Mouse (Mus musculus) intestine, embryonic 16.5 days (tissue): Measurements from ENCODE around the gene Rab4a. TPM values are rescaled to one million over a fixed set of nuclear protein-coding genes. Genes with fewer than 3 reads are reported as not detected.

Source experiments
- ATAC-seq: fragments of 200-750 bp; cut with Nextera tagmentation; 2 replicates; pipeline ENCODE4 v1.8.0; 2017; ENCODE audit warnings: moderate TSS enrichment, moderate library complexity
- H3K27ac ChIP-seq: fragments of 300-500 bp; sonication (generic); 2 replicates; pipeline ENCODE4 v1.5.1; 2014; ENCODE audit warnings: mild to moderate bottlenecking, low read length
- H3K27me3 ChIP-seq: fragments of 300-500 bp; sonication (generic); replicated peaks from 2 replicates; pipeline ENCODE4 v1.6.1; 2014; ENCODE audit warnings: low read length, control low read depth, mixed read lengths; ENCODE audit not compliant: control insufficient read depth, insufficient read depth
- H3K36me3 ChIP-seq: fragments of 300-500 bp; sonication (generic); 2 replicates; pipeline ENCODE4 v1.6.1; 2014; ENCODE audit warnings: low read length, control low read depth; ENCODE audit not compliant: control insufficient read depth, insufficient read depth
- H3K4me1 ChIP-seq: fragments of 300-500 bp; sonication (generic); 2 replicates; pipeline ENCODE4 v1.6.1; 2014; ENCODE audit warnings: low read length, control low read depth, mixed read lengths; ENCODE audit not compliant: control insufficient read depth, insufficient read depth
- H3K4me2 ChIP-seq: fragments of 300-500 bp; sonication (generic); 2 replicates; pipeline ENCODE4 v1.6.1; 2014; ENCODE audit warnings: low read depth, low read length, control low read depth
- H3K4me3 ChIP-seq: fragments of 300-500 bp; sonication (generic); 2 replicates; pipeline ENCODE4 v1.5.1; 2014; ENCODE audit warnings: mild to moderate bottlenecking, low read length
- H3K9ac ChIP-seq: fragments of 300-500 bp; sonication (generic); 2 replicates; pipeline ENCODE4 v1.6.1; 2014; ENCODE audit warnings: low read depth, low read length
- H3K9me3 ChIP-seq: fragments of 300-500 bp; sonication (generic); 2 replicates; pipeline ENCODE4 v1.6.1; 2016; ENCODE audit warnings: low read length, control low read depth; ENCODE audit not compliant: control insufficient read depth
- WGBS: fragments of 180-500 bp; shearing (Covaris S2); extraction: QIAGEN DNeasy Blood & Tissue Kit; methylation state at CpG from one replicate; pipeline ENCODE4 v1.1.7; 2014; 5-methylcytosine and 5-hydroxymethylcytosine counted together
- polyA plus RNA-seq: library from polyadenylated mRNA; unstranded; fragments of >200 nt; fragmentation: Nextera tagmentation; extraction: Ambion mirVana; gene quantifications from 2 replicates; pipeline ENCODE4 v1.2.1, GENCODE M21; 2015

Rab4a gene
- polyA plus RNA-seq, 1 experiment from 2014 or later, result 66.9 TPM

DNA sequence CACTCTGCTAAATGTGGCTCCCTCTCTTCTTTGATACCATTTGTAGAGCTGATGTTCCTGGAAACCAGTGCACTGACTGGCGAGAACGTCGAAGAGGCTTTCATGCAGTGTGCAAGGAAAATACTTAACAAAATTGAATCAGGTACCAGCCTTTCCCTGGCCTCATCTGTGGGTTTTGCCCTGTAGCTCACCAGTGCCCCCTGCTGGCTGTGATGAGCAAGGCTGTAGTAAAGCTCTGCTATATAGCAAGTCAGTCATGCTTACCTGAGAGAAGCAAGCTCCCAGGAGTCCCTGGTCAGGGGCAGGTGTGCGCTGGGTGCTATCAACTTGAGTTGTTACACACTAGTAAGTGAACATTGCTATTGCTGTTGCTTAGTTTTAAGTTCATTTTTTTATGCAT, 27.0 kb downstream of the Rab4a start:
- Histone ChIP-seq H3K4me2 (no peak overlapping the region), H3K36me3 (peaks cover 16% of the 10 kb centered on the region), H3K9me3 (no peaks in the 10 kb centered on the region), H3K4me1 (no peaks in the 10 kb centered on the region), H3K27me3 (no peaks in the 10 kb centered on the region), H3K9ac (no peak overlapping the region), H3K4me3 (no peak overlapping the region), H3K27ac (no peak overlapping the region)
- WGBS, result 96% methylated on average over 4 of the region's 4 CpGs
- no peak for ATAC-seq

DNA sequence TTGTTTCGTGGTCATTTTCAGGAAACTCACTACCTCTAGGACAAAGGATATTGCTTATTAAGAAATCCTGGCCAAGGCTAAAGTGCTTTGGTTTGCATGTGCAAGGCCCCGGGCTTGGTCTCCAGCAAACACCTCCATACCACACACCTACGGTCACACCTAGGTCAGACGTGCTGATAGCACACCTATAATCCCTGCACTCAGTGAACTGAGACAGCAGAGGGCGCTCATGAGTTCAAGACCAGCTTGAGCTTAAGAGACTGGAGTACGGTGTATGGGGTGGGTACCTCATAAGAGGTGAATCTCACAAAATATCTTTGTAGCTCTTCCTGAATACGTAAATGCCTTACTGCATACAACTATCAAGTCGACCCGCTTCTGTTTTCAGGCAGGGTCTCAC, 29.7 kb downstream of the Rab4a start:
- H3K9ac ChIP-seq, result no peak overlapping the region
- peaks cover 16% of the 10 kb centered on the region for H3K36me3 ChIP-seq
- H3K9me3 ChIP-seq, result no peaks in the 10 kb centered on the region
- no peak overlapping the region for H3K4me2 ChIP-seq
- WGBS, result 54% methylated on average over 9 of the region's 9 CpGs
- no peak overlapping the region for H3K27ac ChIP-seq
- no peak overlapping the region for H3K4me3 ChIP-seq
- peak; percentile 66; the same call in 1 of the 2 replicates for ATAC-seq
- no peaks in the 10 kb centered on the region for H3K27me3 ChIP-seq
- no peaks in the 10 kb centered on the region for H3K4me1 ChIP-seq

DNA sequence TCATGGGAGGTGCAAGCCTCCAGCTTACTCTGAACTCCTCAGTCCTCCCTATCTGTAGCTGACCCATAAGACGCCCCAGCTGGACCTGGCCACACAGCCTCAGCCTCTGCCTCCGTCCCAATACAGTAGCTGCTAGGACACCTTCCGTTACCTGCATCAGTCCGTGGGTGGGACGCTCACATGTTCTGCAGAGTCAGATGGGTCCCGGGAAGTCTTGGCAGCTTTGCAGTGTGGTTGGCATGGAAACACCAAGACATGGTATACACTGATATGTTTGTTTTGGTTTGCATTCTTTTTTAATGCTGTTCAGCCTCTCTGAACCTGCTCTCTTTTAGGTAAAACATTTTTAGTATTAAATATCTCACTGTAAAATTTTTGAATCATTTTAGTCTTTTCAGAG, 30.6 kb downstream of the Rab4a start:
- Histone ChIP-seq H3K36me3 (peaks cover 14% of the 10 kb centered on the region), H3K9ac (no peak overlapping the region)

DNA sequence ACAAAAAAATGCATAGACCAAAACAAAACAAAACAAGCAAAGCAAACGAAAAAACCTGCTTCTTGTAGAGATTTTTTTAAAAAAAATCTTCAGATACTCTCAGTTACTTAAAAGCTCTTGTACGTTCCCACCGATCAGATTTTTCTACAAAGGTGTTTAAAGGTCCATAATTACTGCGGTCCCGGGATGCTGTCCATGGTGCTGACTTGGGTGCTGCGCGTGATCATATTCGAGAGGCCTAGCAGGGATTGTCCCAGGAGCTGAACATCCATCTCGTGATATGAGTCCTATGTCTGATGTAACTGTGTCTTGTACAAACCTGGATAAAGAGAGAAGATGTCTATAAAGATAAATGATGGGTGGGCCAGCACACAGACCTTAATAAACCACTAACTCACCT, 32.7 kb downstream of the Rab4a start:
- H3K27me3 ChIP-seq, result no peaks in the 10 kb centered on the region
- no peak overlapping the region for H3K9ac ChIP-seq
- H3K36me3 ChIP-seq, result peaks cover 8% of the 10 kb centered on the region
- no peak for ATAC-seq
- H3K4me3 ChIP-seq, result no peak overlapping the region
- no peak overlapping the region for H3K4me2 ChIP-seq
- no peaks in the 10 kb centered on the region for H3K9me3 ChIP-seq
- no peak overlapping the region for H3K27ac ChIP-seq
- no peaks in the 10 kb centered on the region for H3K4me1 ChIP-seq
- 63% methylated on average over 9 of the region's 9 CpGs for WGBS

More for the DNA sequence above, 30.6 kb downstream of the Rab4a start:
- Histone ChIP-seq H3K4me3 (no peak overlapping the region), H3K4me2 (no peak overlapping the region), H3K4me1 (no peaks in the 10 kb centered on the region), H3K9me3 (no peaks in the 10 kb centered on the region), H3K27ac (no peak overlapping the region), H3K27me3 (no peaks in the 10 kb centered on the region)
- no peak for ATAC-seq
- 91% methylated on average over 6 of the region's 6 CpGs for WGBS

DNA sequence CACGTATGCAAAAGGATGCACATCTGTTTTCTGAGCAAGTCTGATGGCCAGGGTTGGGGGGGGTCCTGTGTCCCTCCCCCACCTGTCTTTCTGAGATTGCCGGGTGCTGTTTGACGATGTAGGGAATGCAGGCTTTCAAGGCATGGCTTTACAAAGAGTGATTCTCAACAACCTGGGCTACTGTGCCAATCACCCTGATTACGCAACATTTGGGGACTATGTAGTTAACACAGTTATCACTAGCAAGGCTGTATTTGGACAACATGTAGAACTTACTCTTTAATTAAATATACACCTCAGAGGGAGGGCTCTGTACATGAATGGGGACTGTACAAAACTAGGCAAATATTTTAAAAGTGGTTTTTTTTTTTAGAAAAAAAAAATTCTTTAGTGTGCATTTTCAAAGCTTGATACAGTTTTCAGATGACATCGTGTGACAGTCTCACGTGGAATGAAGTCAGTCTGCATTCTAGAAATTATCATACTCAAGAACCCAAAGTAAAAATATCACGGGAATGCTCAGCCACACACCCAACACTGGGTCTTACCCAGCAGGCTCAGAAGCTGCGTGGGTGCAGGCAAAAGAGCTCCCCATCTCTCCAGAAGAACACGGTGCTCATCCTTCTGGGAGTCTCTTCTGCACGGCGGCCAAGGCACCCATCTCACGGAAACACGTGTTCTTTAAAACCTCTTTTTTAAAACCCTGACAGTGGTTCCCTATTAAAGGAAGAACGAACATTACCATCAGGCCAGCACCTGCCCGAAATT, 35.0 kb downstream of the Rab4a start:
- Histone ChIP-seq H3K36me3 (no peaks in the 10 kb centered on the region), H3K4me3 (no peak overlapping the region), H3K9ac (no peak overlapping the region), H3K4me1 (no peaks in the 10 kb centered on the region), H3K9me3 (no peaks in the 10 kb centered on the region), H3K4me2 (no peak overlapping the region), H3K27ac (no peak overlapping the region), H3K27me3 (no peaks in the 10 kb centered on the region)
- ATAC-seq, result no peak
- 93% methylated on average over 15 of the region's 15 CpGs for WGBS

DNA sequence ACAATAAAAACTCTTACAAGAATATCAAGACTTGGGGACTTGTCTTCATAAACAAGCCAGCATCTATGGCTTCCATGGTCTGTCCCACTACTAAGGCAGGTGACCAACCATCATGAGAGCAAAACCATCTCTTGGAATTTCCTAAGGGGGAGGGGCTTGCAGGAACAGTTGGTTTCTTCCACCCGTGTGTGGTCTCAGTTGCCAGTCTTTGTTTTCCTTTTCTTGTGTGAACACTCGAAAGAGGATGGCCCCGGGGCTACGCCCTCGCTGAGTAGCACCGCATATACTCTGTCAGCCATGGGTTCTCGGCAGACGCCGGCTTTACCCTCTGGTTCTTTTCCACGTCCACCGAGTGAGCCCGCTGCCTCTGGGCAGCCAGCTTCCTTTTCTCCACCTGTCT, 36.3 kb downstream of the Rab4a start:
- no peaks in the 10 kb centered on the region for H3K4me1 ChIP-seq
- H3K27ac ChIP-seq, result no peak overlapping the region
- WGBS, result 90% methylated on average over 12 of the region's 12 CpGs
- no peak overlapping the region for H3K9ac ChIP-seq
- H3K36me3 ChIP-seq, result no peaks in the 10 kb centered on the region
- H3K4me3 ChIP-seq, result no peak overlapping the region
- H3K9me3 ChIP-seq, result no peaks in the 10 kb centered on the region
- ATAC-seq, result no peak
- H3K27me3 ChIP-seq, result no peaks in the 10 kb centered on the region
- no peak overlapping the region for H3K4me2 ChIP-seq

DNA sequence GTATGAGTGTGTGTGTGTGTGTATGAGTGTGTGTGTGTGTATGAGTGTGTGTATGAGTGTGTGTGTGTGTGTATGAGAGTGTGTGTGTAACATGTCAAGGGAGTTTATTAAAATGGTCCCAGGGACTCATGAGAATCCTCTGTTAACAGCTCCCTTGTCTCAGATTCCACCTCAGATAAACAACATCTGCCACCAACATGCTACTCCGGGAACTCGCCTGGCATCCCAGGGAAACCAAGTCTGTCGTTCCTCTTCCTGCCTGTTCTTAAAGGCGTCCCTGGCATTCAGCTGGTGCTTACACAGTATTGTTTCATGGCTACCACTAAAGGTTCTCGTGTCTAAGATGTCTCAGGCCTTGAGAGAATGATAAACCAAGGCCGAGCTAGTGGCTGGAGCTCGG, 38.6 kb downstream of the Rab4a start:
- Histone ChIP-seq H3K36me3 (no peaks in the 10 kb centered on the region), H3K9ac (no peak overlapping the region), H3K4me1 (no peaks in the 10 kb centered on the region), H3K4me3 (no peak overlapping the region), H3K4me2 (no peak overlapping the region), H3K27ac (no peak overlapping the region), H3K9me3 (no peaks in the 10 kb centered on the region), H3K27me3 (no peaks in the 10 kb centered on the region)
- ATAC-seq, result no peak
- WGBS, result 82% methylated on average over 7 of the region's 7 CpGs

DNA sequence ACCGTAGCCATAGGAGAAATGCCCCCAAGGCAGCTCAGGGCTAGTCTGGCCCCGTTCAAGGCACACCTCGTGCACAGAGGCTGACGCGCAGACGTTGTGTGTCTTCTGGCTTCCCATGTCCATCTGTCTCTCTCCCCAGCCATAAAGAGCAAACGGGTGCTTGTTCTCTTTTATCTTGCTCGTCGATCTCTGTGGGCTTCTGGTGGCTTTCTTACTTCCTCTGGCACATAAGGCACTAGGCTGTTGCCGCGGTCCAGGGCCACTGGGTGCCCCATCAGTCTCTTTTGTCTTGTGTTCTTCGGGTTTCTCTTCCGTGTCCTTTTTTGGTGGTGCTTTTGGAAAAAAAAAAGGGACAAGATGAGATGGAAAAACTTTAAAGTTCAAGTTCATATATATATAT, 39.3 kb downstream of the Rab4a start:
- Histone ChIP-seq H3K4me2 (no peak overlapping the region), H3K9ac (no peak overlapping the region), H3K9me3 (no peaks in the 10 kb centered on the region), H3K36me3 (no peaks in the 10 kb centered on the region), H3K27me3 (no peaks in the 10 kb centered on the region), H3K4me3 (no peak overlapping the region), H3K27ac (no peak overlapping the region), H3K4me1 (no peaks in the 10 kb centered on the region)
- no peak for ATAC-seq
- WGBS, result 88% methylated on average over 13 of the region's 13 CpGs

DNA sequence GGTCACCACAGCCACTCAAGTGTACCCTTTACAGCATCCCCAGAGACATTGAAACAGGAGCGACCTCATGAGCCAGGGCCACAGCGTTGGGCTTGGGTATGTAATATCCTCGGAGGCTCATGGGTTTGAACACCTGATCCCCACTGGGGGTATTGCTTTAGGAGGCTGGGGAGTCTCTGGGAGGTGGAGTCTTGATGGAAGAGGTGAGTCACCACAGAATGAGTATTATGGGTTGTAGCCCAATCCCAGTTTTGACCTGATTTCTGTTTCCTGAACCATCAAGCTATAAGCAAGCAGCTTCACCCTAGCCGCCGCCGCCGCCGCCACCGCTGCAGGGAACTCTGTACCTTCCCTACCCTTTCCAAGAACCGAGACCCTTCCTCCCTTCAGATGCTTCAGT, 40.2 kb downstream of the Rab4a start:
- H3K4me2 ChIP-seq, result no peak overlapping the region
- no peak overlapping the region for H3K27ac ChIP-seq
- H3K27me3 ChIP-seq, result no peaks in the 10 kb centered on the region
- no peaks in the 10 kb centered on the region for H3K9me3 ChIP-seq
- no peak overlapping the region for H3K9ac ChIP-seq
- no peaks in the 10 kb centered on the region for H3K4me1 ChIP-seq
- no peaks in the 10 kb centered on the region for H3K36me3 ChIP-seq
- WGBS, result 93% methylated on average over 10 of the region's 10 CpGs
- H3K4me3 ChIP-seq, result no peak overlapping the region
- ATAC-seq, result no peak

DNA sequence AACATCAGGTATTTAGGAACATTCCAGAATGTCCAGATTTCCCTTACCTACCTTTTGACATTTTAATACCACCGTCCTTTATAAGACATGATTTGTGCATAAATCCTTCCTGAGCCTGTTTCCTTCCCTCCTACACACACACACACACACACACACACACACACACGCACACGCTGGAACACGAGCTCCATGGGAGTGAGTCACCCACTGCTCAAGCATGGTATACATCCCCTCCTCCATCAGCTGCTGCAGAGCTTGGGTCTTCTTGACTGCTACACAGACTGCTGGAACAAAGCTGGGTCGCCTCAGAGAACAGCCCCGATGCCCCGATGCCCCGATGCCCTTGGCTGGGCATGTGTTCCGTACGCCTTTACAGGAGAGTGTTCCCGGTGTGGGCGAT, 40.7 kb downstream of the Rab4a start:
- H3K36me3 ChIP-seq, result no peaks in the 10 kb centered on the region
- no peak overlapping the region for H3K9ac ChIP-seq
- H3K27me3 ChIP-seq, result no peaks in the 10 kb centered on the region
- 85% methylated on average over 12 of the region's 12 CpGs for WGBS
- no peak for ATAC-seq
- H3K4me3 ChIP-seq, result no peak overlapping the region
- H3K4me2 ChIP-seq, result no peak overlapping the region
- H3K4me1 ChIP-seq, result no peaks in the 10 kb centered on the region
- no peaks in the 10 kb centered on the region for H3K9me3 ChIP-seq
- no peak overlapping the region for H3K27ac ChIP-seq
